Mouse (Mus musculus) G1E (cell line): ENCODE data around the gene Tmod1.

Experiments used
- CTCF ChIP-seq: IDR thresholded peaks from 2 replicates; pipeline ENCODE4 v1.5.1; 2012; ENCODE audit warnings: low read depth, low read length, inconsistent platforms, mixed read lengths
- TAL1 ChIP-seq: conservative IDR thresholded peaks from 2 replicates; pipeline ENCODE4 v1.6.1; 2012; ENCODE audit warnings: low read depth, low read length, inconsistent platforms, mixed read lengths

GRCm38 (mm10) chr4:46117536-46117935 lies 78.8 kb downstream of the Tmod1 start:
- no peak for TF ChIP-seq CTCF
- no peak for TF ChIP-seq TAL1
